Comparison of ENCODE assay signal across 8 mouse cellular contexts in genomic region chr4:148101801-148102527, GRCm38 (mm10). TPM values are rescaled to one million over a fixed set of nuclear protein-coding genes. Genes with fewer than 3 reads are reported as not detected.
DNase-seq lines count a peak whose midpoint lies in the region; ATAC-seq and TF ChIP-seq lines count a peak whose summit lies in the region.

No protein-coding gene starts in this region.

- peak overlapping the region; percentile 46 for H3K4me2 ChIP-seq in intestine, embryonic 14.5 days (ENCODE audit: low read length)

- peak; percentile 44 for TF ChIP-seq CTCF in cortical plate, adult 2 months (IDR thresholded peaks at IDR 0.05; ENCODE audit: extremely low read depth, insufficient read depth, low read length)

- no peak for TF ChIP-seq POLR2A in cortical plate, adult 2 months (IDR thresholded peaks at IDR 0.05; ENCODE audit: extremely low read depth, insufficient read depth, low read length)

- ATAC-seq in intestine, embryonic 14.5 days (replicated peaks; ENCODE audit: low FRiP score, low TSS enrichment, low read depth) = peak; percentile 71
- peak; percentile 87 for ATAC-seq in megakaryocyte-erythroid progenitor cell, adult 5-6 weeks (replicated peaks; ENCODE audit: low FRiP score, low TSS enrichment, poor library complexity, severe bottlenecking)

- no peaks in the 10 kb centered on the region for H3K4me1 ChIP-seq in cortical plate, adult 2 months (ENCODE audit: control insufficient read depth, insufficient read depth, low read length)
- peaks cover 3% of the 10 kb centered on the region for H3K4me1 ChIP-seq in intestine, embryonic 14.5 days (replicated peaks; ENCODE audit: control insufficient read depth, insufficient read depth, low read length)

- H3K9me3 ChIP-seq in intestine, embryonic 14.5 days (ENCODE audit: control insufficient read depth, low read length) = no peaks in the 10 kb centered on the region

- intact Hi-C loops in gastrocnemius, postnatal 14 days (cut with DNase I; ENCODE audit: low total_unique reads) = loop anchor here (10.0 kb wide), 1 partner anchor 333 kb away; no protein-coding TSS in a partner anchor
- intact Hi-C loops in left cerebral cortex, postnatal 4 days (cut with DNase I) = no loop called here

- peak; percentile 94 for DNase-seq in heart, adult 11 months
- no peak for DNase-seq in heart, adult 8-10 months (ENCODE audit: low spot score)
- DNase-seq in gastrocnemius, postnatal 14 days = peak; percentile 61
- peak; percentile 75 for DNase-seq in intestine, embryonic 14.5 days (ENCODE audit: low spot score)
- peak; percentile 81 for DNase-seq in left cerebral cortex, postnatal 4 days
- DNase-seq in right cerebral cortex, postnatal 36 days (ENCODE audit: low spot score in 2 of 2) = peak; percentile 23 to 49

- 17% methylated on average over 29 of the region's 29 CpGs for WGBS in intestine, embryonic 14.5 days

- no peaks in the 10 kb centered on the region for H3K36me3 ChIP-seq in intestine, embryonic 14.5 days (ENCODE audit: control insufficient read depth, insufficient read depth, low read length)

- H3K9ac ChIP-seq in intestine, embryonic 14.5 days (ENCODE audit: low read length) = no peak overlapping the region

- H3K4me3 ChIP-seq in cortical plate, adult 2 months (ENCODE audit: insufficient read depth, low read length) = peak overlapping the region; percentile 9; the same call in 1 of the 2 replicates
- H3K4me3 ChIP-seq in intestine, embryonic 14.5 days (ENCODE audit: low read depth, low read length) = peak overlapping the region; percentile 21; the same call in 1 of the 2 replicates

- H3K27me3 ChIP-seq in intestine, embryonic 14.5 days (replicated peaks; ENCODE audit: control insufficient read depth, insufficient read depth, low read length) = no peaks in the 10 kb centered on the region

- no peak overlapping the region for H3K27ac ChIP-seq in cortical plate, adult 2 months (ENCODE audit: insufficient read depth, low read length)
- H3K27ac ChIP-seq in intestine, embryonic 14.5 days (ENCODE audit: low read depth) = no peak overlapping the region

RNA-seq across cellular contexts. Expression of gene Agtrap, which starts 14.1 kb away (rescaled TPM):
- total RNA-seq in heart, adult 8-10 months (2022) = 10 to 100 TPM; 45.2 to 51.5 (median 48.2) TPM
- polyA plus RNA-seq in cortical plate, adult 2 months (2012; rRNA removed) = 5.8 and 6.1 TPM in 2 replicates
- 10 to 100 TPM; 12.3 to 14.7 TPM for total RNA-seq in gastrocnemius, postnatal 14 days (2021)
- 15.9 and 16.4 TPM in 2 replicates for polyA plus RNA-seq in intestine, embryonic 14.5 days (2014; fragmentation: Nextera tagmentation; extraction: Ambion mirVana)
- 1 to 10 TPM; 4.2 to 4.6 TPM for total RNA-seq in left cerebral cortex, postnatal 4 days (2021)
- total RNA-seq in megakaryocyte-erythroid progenitor cell, adult 5-6 weeks (2014; fragmentation: Nextera tagmentation) = 15.4 and 26.3 TPM in 2 replicates
- total RNA-seq in megakaryocyte-erythroid progenitor cell, adult 5-6 weeks (2017) = 11.6 and 20.4 TPM in 2 replicates

RNA-seq across cellular contexts. Expression of gene Mad2l2, which starts 28.2 kb away (rescaled TPM):
- 10 to 100 TPM in 3 of 4 experiments, 1 to 10 TPM in 1; 6.9 to 13.6 (median 11.7) TPM for total RNA-seq in heart, adult 8-10 months (2022)
- polyA plus RNA-seq in cortical plate, adult 2 months (2012; rRNA removed) = 24.2 and 25.2 TPM in 2 replicates
- 10 to 100 TPM; 11.5 to 12.9 TPM for total RNA-seq in gastrocnemius, postnatal 14 days (2021)
- 47.5 and 48.1 TPM in 2 replicates for polyA plus RNA-seq in intestine, embryonic 14.5 days (2014; fragmentation: Nextera tagmentation; extraction: Ambion mirVana)
- total RNA-seq in left cerebral cortex, postnatal 4 days (2021) = 10 to 100 TPM; 53.0 to 55.4 TPM
- total RNA-seq in megakaryocyte-erythroid progenitor cell, adult 5-6 weeks (2014; fragmentation: Nextera tagmentation) = 25.1 and 28.9 TPM in 2 replicates
- total RNA-seq in megakaryocyte-erythroid progenitor cell, adult 5-6 weeks (2017) = 5.8 and 10.9 TPM in 2 replicates

RNA-seq across cellular contexts. Expression of gene Draxin, which starts 28.5 kb away (rescaled TPM):
- under 1 TPM; 0.06 to 0.20 (median 0.07) TPM for total RNA-seq in heart, adult 8-10 months (2022)
- 0.42 and 0.45 TPM in 2 replicates for polyA plus RNA-seq in cortical plate, adult 2 months (2012; rRNA removed)
- total RNA-seq in gastrocnemius, postnatal 14 days (2021) = under 1 TPM; 0.10 to 0.13 TPM
- polyA plus RNA-seq in intestine, embryonic 14.5 days (2014; fragmentation: Nextera tagmentation; extraction: Ambion mirVana) = 0.19 and 0.34 TPM in 2 replicates
- total RNA-seq in left cerebral cortex, postnatal 4 days (2021) = 10 to 100 TPM; 41.9 to 46.4 TPM
- not detected in 2 replicates for total RNA-seq in megakaryocyte-erythroid progenitor cell, adult 5-6 weeks (2014; fragmentation: Nextera tagmentation)
- not detected in 2 replicates for total RNA-seq in megakaryocyte-erythroid progenitor cell, adult 5-6 weeks (2017)

RNA-seq across cellular contexts. Expression of gene Fbxo6, which starts 50.0 kb away (rescaled TPM):
- total RNA-seq in heart, adult 8-10 months (2022) = 10 to 100 TPM; 36.1 to 44.0 (median 39.6) TPM
- 38.5 and 41.3 TPM in 2 replicates for polyA plus RNA-seq in cortical plate, adult 2 months (2012; rRNA removed)
- total RNA-seq in gastrocnemius, postnatal 14 days (2021) = 10 to 100 TPM; 22.9 to 29.1 TPM
- 12.6 and 13.2 TPM in 2 replicates for polyA plus RNA-seq in intestine, embryonic 14.5 days (2014; fragmentation: Nextera tagmentation; extraction: Ambion mirVana)
- total RNA-seq in left cerebral cortex, postnatal 4 days (2021) = 10 to 100 TPM; 21.2 to 21.8 TPM
- 19.7 and 25.6 TPM in 2 replicates for total RNA-seq in megakaryocyte-erythroid progenitor cell, adult 5-6 weeks (2014; fragmentation: Nextera tagmentation)
- 10.5 and 12.7 TPM in 2 replicates for total RNA-seq in megakaryocyte-erythroid progenitor cell, adult 5-6 weeks (2017)

RNA-seq across cellular contexts. Expression of gene Fbxo44, which starts 58.3 kb away (rescaled TPM):
- 10 to 100 TPM; 25.2 to 33.4 (median 25.5) TPM for total RNA-seq in heart, adult 8-10 months (2022)
- 236 and 238 TPM in 2 replicates for polyA plus RNA-seq in cortical plate, adult 2 months (2012; rRNA removed)
- 1 to 10 TPM; 1.4 to 3.3 TPM for total RNA-seq in gastrocnemius, postnatal 14 days (2021)
- 13.3 and 14.2 TPM in 2 replicates for polyA plus RNA-seq in intestine, embryonic 14.5 days (2014; fragmentation: Nextera tagmentation; extraction: Ambion mirVana)
- 10 to 100 TPM; 56.2 to 66.9 TPM for total RNA-seq in left cerebral cortex, postnatal 4 days (2021)
- 6.0 and 6.6 TPM in 2 replicates for total RNA-seq in megakaryocyte-erythroid progenitor cell, adult 5-6 weeks (2014; fragmentation: Nextera tagmentation)
- 4.1 and 5.5 TPM in 2 replicates for total RNA-seq in megakaryocyte-erythroid progenitor cell, adult 5-6 weeks (2017)

Comparison
In these comparisons a context has a peak if more than half of its experiments do, and no peak if none do; other contexts are left out.
1. RNA of gene Draxin, which starts 28.5 kb away (total RNA-seq): 41.9 to 46.4 TPM in left cerebral cortex, postnatal 4 days; 0.10 to 0.13 TPM in gastrocnemius, postnatal 14 days, 0.06 to 0.20 TPM in heart, adult 8-10 months and not detected in megakaryocyte-erythroid progenitor cell, adult 5-6 weeks; every median in the first group is over 10 times any median in the second.